Mouse (Mus musculus) C2C12 (cell line): ENCODE results near the gene Pacs1.

Source experiments
- CEBPB ChIP-seq: IDR thresholded peaks from one replicate; pipeline ENCODE4 v1.6.1; 2011; ENCODE audit warnings: low read depth, mild to moderate bottlenecking, control low read depth, moderate library complexity
- CTCF ChIP-seq: IDR thresholded peaks from one replicate; pipeline ENCODE4 v1.5.1; 2011; ENCODE audit not compliant: control insufficient read depth, insufficient read depth, insufficient read length
- FOSL1 ChIP-seq: IDR thresholded peaks from one replicate; pipeline ENCODE4 v1.8.0; 2011; ENCODE audit warnings: mild to moderate bottlenecking, low read length; ENCODE audit not compliant: poor library complexity, insufficient read depth, severe bottlenecking
- MAX ChIP-seq: IDR thresholded peaks from one replicate; pipeline ENCODE4 v1.6.1; 2011; ENCODE audit warnings: mild to moderate bottlenecking, control low read depth
- MYOG ChIP-seq: IDR thresholded peaks from one replicate; pipeline ENCODE4 v1.6.1; 2011; ENCODE audit not compliant: control insufficient read depth, insufficient read length; ENCODE audit errors: extremely low read depth

- TF ChIP-seq CTCF, result no peak
- no peak for TF ChIP-seq CEBPB
- no peak for TF ChIP-seq MAX
- TF ChIP-seq FOSL1, result no peak
- TF ChIP-seq MYOG, result no peak
Measured at GRCm38 (mm10) chr19:5108702-5109101, 164.2 kb downstream of the Pacs1 start.
